Mouse (Mus musculus) heart, postnatal 0 days (tissue): ENCODE results near the gene Tagln.
A peak's percentile ranks its signal among the peaks of the same experiment; 100 is the strongest.

Source experiments
- CTCF ChIP-seq: IDR thresholded peaks from 2 replicates; pipeline ENCODE4 v1.5.1; 2016; ENCODE audit warnings: antibody characterized with exemption, control low read depth, low read depth
- EP300 ChIP-seq: IDR thresholded peaks from 2 replicates; pipeline ENCODE4 v1.6.1; 2016; ENCODE audit warnings: antibody characterized with exemption, low read depth

DNA sequence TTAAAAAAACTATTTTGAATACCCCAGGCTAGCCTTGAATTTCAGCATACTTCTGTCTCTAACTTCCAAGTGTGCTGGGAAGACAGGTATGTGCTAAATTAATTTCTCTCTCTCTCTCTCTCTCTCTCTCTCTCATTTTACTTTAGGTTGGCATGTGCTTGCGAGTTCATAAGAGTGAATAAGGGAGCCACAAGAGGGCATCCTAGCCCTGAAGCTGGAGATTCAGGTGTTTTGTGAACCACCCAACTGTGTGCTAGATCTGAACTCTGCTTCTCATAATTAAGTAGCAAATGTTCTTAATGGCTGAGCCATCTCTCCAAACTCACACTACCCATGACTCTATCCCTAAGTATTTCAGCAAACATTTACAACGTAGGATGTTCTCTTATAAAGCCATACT is 41.0 kb upstream of the Tagln start:
- TF ChIP-seq CTCF (peak; percentile 35; the same call in 1 of the 2 replicates), EP300 (no peak)
